Mouse (Mus musculus) lung, postnatal 14 days (tissue): ENCODE results near the gene Pglyrp4.
"Not testable (repeated sequence)": the region's sequence is repeated elsewhere in the genome, so short reads cannot be mapped to it uniquely, and the experiment has no call there.

Experiments
- DNase-seq: peaks from one replicate; pipeline ENCODE4 v3.0.0; 2021

Pglyrp4 gene

DNA sequence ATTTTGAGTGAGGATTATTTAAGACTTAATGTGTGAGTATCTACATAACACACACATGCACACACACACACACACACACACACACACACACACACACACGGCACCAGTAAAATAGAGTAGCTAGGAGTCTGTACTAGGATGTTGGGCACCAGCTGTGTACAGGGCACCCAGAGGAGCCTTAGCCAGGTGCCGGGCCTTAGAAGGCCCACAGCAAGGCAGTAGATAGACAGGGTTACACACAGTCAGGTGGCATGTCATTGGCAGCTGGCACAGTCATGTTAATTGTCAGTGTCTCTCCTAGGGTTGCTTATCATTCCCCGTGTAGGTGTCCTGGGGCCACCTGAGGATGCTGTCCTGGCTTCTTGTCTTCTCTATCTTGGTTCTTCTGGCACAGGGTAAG lies at the start of gene Pglyrp4:
Pglyrp4 (plus strand) TSS at position 301 of the 400 bp plus-strand sequence.
- DNase-seq: no peak

- DNase-seq: no peak
These were observed 48.0 kb upstream of the Pglyrp4 start for GRCm38 (mm10) chr3:90678656-90679055.

DNA sequence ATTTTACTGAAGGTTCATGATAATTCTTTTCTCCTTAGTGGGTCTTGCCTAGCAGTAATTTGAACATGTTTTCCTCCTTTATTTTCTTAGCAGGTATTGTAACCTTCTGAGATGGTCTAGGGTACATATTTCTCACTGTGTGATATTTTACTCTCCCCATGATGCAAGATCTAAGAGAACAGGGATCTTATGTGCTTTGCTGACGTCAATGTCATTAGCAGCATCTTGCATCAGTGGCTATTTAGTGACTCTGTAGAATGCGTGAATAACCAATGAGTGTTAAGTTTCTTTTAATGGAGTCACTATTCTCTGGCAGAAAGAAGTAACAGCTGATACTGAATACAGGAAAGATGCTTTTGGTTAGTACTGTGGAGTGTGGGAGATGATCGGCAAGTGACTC lies 42.8 kb upstream of the Pglyrp4 start:
- DNase-seq: no peak

GRCm38 (mm10) chr3:90686835-90687234 lies 39.9 kb upstream of the Pglyrp4 start:
- DNase-seq: no peak

DNA sequence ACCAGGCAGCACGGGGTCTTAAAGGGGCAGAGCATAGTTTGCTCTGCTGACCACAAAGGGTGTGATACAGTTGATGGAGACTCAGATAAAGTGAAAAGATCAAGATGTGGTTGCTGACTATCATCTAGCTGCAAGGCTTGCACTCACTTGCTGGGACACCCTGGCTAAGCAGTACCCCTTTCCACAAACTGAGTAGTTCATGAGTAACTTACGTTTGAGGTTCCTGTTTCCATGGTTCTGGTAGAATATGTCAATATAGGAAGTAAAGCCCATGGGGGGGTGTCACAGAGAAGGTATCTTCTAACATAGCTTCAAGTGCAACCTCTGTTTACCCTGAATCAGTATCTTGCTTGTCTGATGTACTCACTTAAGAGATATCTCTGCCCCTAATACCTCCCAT lies 33.2 kb upstream of the Pglyrp4 start:
- DNase-seq: no peak

- no peak for DNase-seq
These were observed 31.1 kb upstream of the Pglyrp4 start, which contains the start of gene S100a9 for GRCm38 (mm10) chr3:90695613-90696012. S100a9 (minus strand) TSS chr3:90695721.

- DNase-seq: no peak
These were observed 24.5 kb upstream of the Pglyrp4 start for GRCm38 (mm10) chr3:90702244-90702643.

DNA sequence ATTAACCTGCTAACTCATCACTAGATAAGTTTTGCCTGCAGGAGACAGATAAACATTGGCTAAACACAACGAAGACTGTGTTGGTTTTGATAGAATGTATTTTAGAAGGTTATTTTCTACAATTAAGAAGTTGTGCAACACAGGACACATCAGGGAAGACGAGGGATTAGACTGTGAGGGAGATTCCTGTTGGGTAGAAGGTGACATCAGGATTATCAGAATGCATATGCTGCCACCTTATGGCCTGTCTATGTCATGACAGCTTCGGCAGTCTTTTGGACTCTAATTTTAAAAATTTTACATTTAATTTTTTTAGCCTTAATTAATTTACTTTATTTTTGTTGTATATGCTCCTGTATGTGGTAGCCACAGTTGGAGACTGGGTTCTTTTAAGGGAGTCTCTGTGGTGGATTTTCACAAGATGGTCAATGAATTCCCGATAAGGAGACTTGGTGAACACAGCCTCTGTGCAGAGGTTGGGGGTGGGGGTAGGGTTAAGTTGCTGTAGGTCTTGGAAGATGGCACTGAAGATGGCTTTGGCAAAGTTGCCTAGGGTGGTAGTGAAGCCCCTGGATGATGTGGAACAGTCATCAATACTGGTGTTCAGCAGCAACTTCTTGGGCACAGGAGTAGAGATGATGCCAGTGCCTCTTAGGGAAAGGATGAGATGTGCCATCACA lies 18.0 kb upstream of the Pglyrp4 start:
- DNase-seq: peak; percentile 19

- DNase-seq: peak; percentile 90
These were observed 16.9 kb upstream of the Pglyrp4 start for GRCm38 (mm10) chr3:90709591-90710460.

DNA sequence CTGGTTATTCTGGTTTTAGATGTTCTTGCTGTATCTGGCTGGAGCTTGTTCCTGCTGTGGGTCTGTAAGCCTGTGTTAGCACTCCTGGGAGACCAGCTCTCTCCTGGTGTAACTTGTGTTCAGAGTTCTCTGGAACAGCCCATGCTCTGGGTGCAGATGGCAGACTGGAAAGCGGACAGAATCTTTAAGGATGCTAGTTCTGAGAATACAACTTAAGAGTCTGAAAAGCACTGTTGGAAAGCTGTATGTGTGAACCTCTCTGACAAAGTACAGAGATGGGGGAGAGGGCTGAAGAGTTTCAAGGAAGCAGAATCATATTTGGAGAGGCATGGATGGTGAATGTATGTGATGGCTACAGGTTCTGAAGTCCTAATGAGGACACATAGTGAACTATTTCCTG lies 23.0 kb downstream of the Pglyrp4 start:
- DNase-seq: no peak

- not testable (repeated sequence) for DNase-seq
These were observed 51.1 kb downstream of the Pglyrp4 start, which contains the start of gene Gm5849 for GRCm38 (mm10) chr3:90777776-90778175. Gm5849 (minus strand) TSS chr3:90777876.
